Mouse (Mus musculus): ENCODE results near the gene H2-Aa.

GRCm38 (mm10) chr17:34285371-34285770 is 2.3 kb downstream of the H2-Aa start:
- no peak for TF ChIP-seq CTCF (IDR thresholded peaks at IDR 0.05; ENCODE audit: low read depth)
- TF ChIP-seq EP300 (IDR thresholded peaks at IDR 0.05; ENCODE audit: low read depth): no peak
